Mouse (Mus musculus) myocyte (in vitro differentiated cells): ENCODE results near the gene H1f0.

ENCODE experiments used
- CEBPB ChIP-seq: IDR thresholded peaks from 2 replicates; pipeline ENCODE4 v1.6.1; 2011; ENCODE audit warnings: mild to moderate bottlenecking, moderate library complexity; ENCODE audit not compliant: poor library complexity, insufficient read depth, severe bottlenecking
- E2F4 ChIP-seq: IDR thresholded peaks from one replicate; pipeline ENCODE4 v1.6.1; 2011; ENCODE audit warnings: mild to moderate bottlenecking, control low read depth, moderate library complexity; ENCODE audit not compliant: insufficient read depth
- MAX ChIP-seq: IDR thresholded peaks from one replicate; pipeline ENCODE4 v1.6.1; 2011; ENCODE audit warnings: low read depth, mild to moderate bottlenecking, control low read depth
- MYOD1 ChIP-seq, 3 experiments: IDR thresholded peaks; one replicate each; pipeline ENCODE4 v1.6.1; 2011; ENCODE audit warnings: control low read depth in 2 of 3, low read depth in 2 of 3, mild to moderate bottlenecking in 2 of 3, moderate library complexity in 1 of 3; ENCODE audit not compliant: insufficient read length in 2 of 3, control insufficient read depth in 1 of 3
- MYOG ChIP-seq, 3 experiments: IDR thresholded peaks; one replicate each; pipeline ENCODE4 v1.6.1; 2011; ENCODE audit warnings: control low read depth in 2 of 3, low read depth in 2 of 3, mild to moderate bottlenecking in 2 of 3; ENCODE audit not compliant: insufficient read length in 2 of 3, control insufficient read depth in 1 of 3, insufficient read depth in 1 of 3
- POLR2A ChIP-seq: IDR thresholded peaks from one replicate; pipeline ENCODE4 v1.6.1; 2011; ENCODE audit warnings: low read depth, mild to moderate bottlenecking, control low read depth, moderate library complexity; ENCODE audit not compliant: insufficient read length
- POLR2AphosphoS2 ChIP-seq: IDR thresholded peaks from one replicate; pipeline ENCODE4 v1.6.1; 2011; ENCODE audit warnings: low read depth, control low read depth; ENCODE audit not compliant: insufficient read length
- REST ChIP-seq: IDR thresholded peaks from one replicate; pipeline ENCODE4 v1.6.1; 2011; ENCODE audit warnings: mild to moderate bottlenecking, control low read depth, moderate library complexity; ENCODE audit not compliant: insufficient read depth, insufficient read length
- SRF ChIP-seq: IDR thresholded peaks from one replicate; pipeline ENCODE4 v1.6.1; 2011; ENCODE audit warnings: low read depth; ENCODE audit not compliant: control insufficient read depth, insufficient read length
- TCF12 ChIP-seq: IDR thresholded peaks from one replicate; pipeline ENCODE4 v1.6.1; 2011; ENCODE audit warnings: mild to moderate bottlenecking, control low read depth; ENCODE audit not compliant: poor library complexity, insufficient read depth, severe bottlenecking
- USF1 ChIP-seq: IDR thresholded peaks from one replicate; pipeline ENCODE4 v1.6.1; 2011; ENCODE audit warnings: low read depth, mild to moderate bottlenecking, control low read depth, moderate library complexity

DNA sequence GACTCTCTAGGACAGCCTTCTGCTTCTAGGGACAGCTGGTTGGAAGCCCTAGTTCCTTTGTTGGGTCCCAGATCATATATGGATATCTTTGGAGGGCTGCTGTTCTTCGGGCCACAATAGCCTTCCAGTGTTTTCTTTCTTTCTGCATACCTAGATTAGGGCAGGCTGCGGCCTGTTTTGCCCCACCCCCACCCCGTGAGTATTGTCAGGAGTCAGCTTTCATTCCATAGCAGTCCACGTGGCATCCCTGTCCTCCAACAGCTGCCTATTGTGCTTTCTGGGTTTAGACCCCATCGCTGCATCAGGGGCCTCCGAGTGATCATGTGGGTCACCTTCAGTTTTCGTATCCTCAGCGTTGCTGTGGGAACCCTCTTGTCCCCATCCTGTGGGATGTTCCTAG is 29.9 kb upstream of the H1f0 start:
- TF ChIP-seq MAX (no peak), E2F4 (no peak), POLR2A (no peak), POLR2AphosphoS2 (no peak), USF1 (no peak), CEBPB (no peak), MYOG (IDR thresholded peaks at IDR 0.05; ENCODE audit: control insufficient read depth in 1 of 3, insufficient read depth in 1 of 3, insufficient read length in 2 of 3, low read depth in 2 of 3) (no peak), REST (no peak), TCF12 (no peak), SRF (no peak), MYOD1 (IDR thresholded peaks at IDR 0.05; ENCODE audit: control insufficient read depth in 1 of 3, insufficient read length in 2 of 3, low read depth in 2 of 3) (no peak)
